Mouse (Mus musculus) bone marrow macrophage, adult 2 months (primary cell): ENCODE measurements around the gene Dhx34.

Experiments
- CTCF ChIP-seq: IDR thresholded peaks from 2 replicates; pipeline ENCODE4 v1.5.1; 2012; ENCODE audit warnings: low read depth, mild to moderate bottlenecking, low read length, moderate library complexity
- POLR2A ChIP-seq: IDR thresholded peaks from 2 replicates; pipeline ENCODE4 v1.6.1; 2012; ENCODE audit warnings: mild to moderate bottlenecking, low read depth, low read length, borderline replicate concordance

GRCm38 (mm10) chr7:16213986-16214385 is 7.9 kb downstream of the Dhx34 start:
- TF ChIP-seq POLR2A (no peak), CTCF (no peak)
